ENCODE assay signal across 8 mouse cellular contexts in genomic region chr10:127512813-127513212, GRCm38 (mm10). TPM values are rescaled to one million over a fixed set of nuclear protein-coding genes. Genes with fewer than 3 reads are reported as not detected.
DNase-seq lines count a peak whose midpoint lies in the region; ATAC-seq and TF ChIP-seq lines count a peak whose summit lies in the region.

No protein-coding gene starts in this region.

- H3K4me1 ChIP-seq in forebrain, embryonic 15.5 days = peaks cover 69% of the 10 kb centered on the region
- H3K4me1 ChIP-seq in neural tube, embryonic 14.5 days (ENCODE audit: control insufficient read depth, insufficient read depth, low read length) = peaks cover 67% of the 10 kb centered on the region
- peaks cover 79% of the 10 kb centered on the region for H3K4me1 ChIP-seq in testis, adult 2 months (ENCODE audit: control insufficient read depth, insufficient read depth, low read length)

- peak overlapping the region; percentile 99 for H3K27ac ChIP-seq in forebrain, embryonic 15.5 days (replicated peaks)
- peak overlapping the region; percentile 99 for H3K27ac ChIP-seq in neural tube, embryonic 14.5 days (ENCODE audit: low read depth, low read length)
- H3K27ac ChIP-seq in testis, adult 2 months (ENCODE audit: control insufficient read depth, insufficient read depth, low read depth, low read length) = no peak overlapping the region

- peaks cover 3% of the 10 kb centered on the region for H3K36me3 ChIP-seq in forebrain, embryonic 15.5 days
- H3K36me3 ChIP-seq in neural tube, embryonic 14.5 days (ENCODE audit: control insufficient read depth, insufficient read depth, low read length) = no peaks in the 10 kb centered on the region
- H3K36me3 ChIP-seq in testis, adult 2 months (ENCODE audit: control insufficient read depth, insufficient read depth, low read length) = no peaks in the 10 kb centered on the region

- H3K4me2 ChIP-seq in forebrain, embryonic 15.5 days (replicated peaks) = peak overlapping the region; percentile 95
- peak overlapping the region; percentile 90; the same call in 1 of the 2 replicates for H3K4me2 ChIP-seq in neural tube, embryonic 14.5 days (ENCODE audit: low read depth, low read length)

- H3K4me3 ChIP-seq in forebrain, embryonic 15.5 days = peak overlapping the region; percentile 51
- peak overlapping the region; percentile 34; the same call in 1 of the 2 replicates for H3K4me3 ChIP-seq in neural tube, embryonic 14.5 days (ENCODE audit: low read depth, low read length)
- H3K4me3 ChIP-seq in testis, adult 2 months (ENCODE audit: control insufficient read depth, low read depth, low read length) = peak overlapping the region; percentile 56

- ATAC-seq in forebrain, embryonic 15.5 days (replicated peaks) = peak; percentile 12
- peak; percentile 17; the same call in 1 of the 2 replicates for ATAC-seq in neural tube, embryonic 14.5 days (ENCODE audit: low read depth)

- peak; percentile 99 for TF ChIP-seq CTCF in testis, adult 2 months (IDR thresholded peaks at IDR 0.05; ENCODE audit: control insufficient read depth, insufficient read depth, insufficient replicate concordance, low read depth, low read length)

- no peaks in the 10 kb centered on the region for H3K9me3 ChIP-seq in forebrain, embryonic 15.5 days
- no peaks in the 10 kb centered on the region for H3K9me3 ChIP-seq in neural tube, embryonic 14.5 days (ENCODE audit: control insufficient read depth, low read length)

- no peak for TF ChIP-seq POLR2A in testis, adult 2 months (IDR thresholded peaks at IDR 0.05; ENCODE audit: control insufficient read depth, low read depth, low read length)

- under 1% methylated on average over 27 of the region's 27 CpGs for WGBS in forebrain, embryonic 15.5 days
- under 1% methylated on average over 27 of the region's 27 CpGs for WGBS in neural tube, embryonic 14.5 days

- intact Hi-C loops in heart, postnatal 25 days (cut with DNase I) = loop anchor here (1.0 kb wide), 1 partner anchor 23 kb away; no protein-coding TSS in a partner anchor

- peaks cover 11% of the 10 kb centered on the region; the same call in 1 of the 2 replicates for H3K27me3 ChIP-seq in forebrain, embryonic 15.5 days
- H3K27me3 ChIP-seq in neural tube, embryonic 14.5 days (ENCODE audit: control insufficient read depth, insufficient read depth, low read length) = no peaks in the 10 kb centered on the region
- no peaks in the 10 kb centered on the region for H3K27me3 ChIP-seq in testis, adult 2 months (ENCODE audit: control insufficient read depth, insufficient read depth, low read length)

- H3K9ac ChIP-seq in forebrain, embryonic 15.5 days (replicated peaks) = peak overlapping the region; percentile 91
- H3K9ac ChIP-seq in neural tube, embryonic 14.5 days (replicated peaks; ENCODE audit: low read depth, low read length) = peak overlapping the region; percentile 28; the same call in 1 of the 2 replicates

- DNase-seq in ES-CJ7 (ENCODE audit: low read depth, low spot score) = peak; percentile 92
- peak; percentile 92 for DNase-seq in cerebellum, adult 11-12 months
- DNase-seq in heart, postnatal 25 days (ENCODE audit: low spot score) = peak; percentile 81
- peak; percentile 91 to 98 for DNase-seq in layer of hippocampus, adult 18-20 months (ENCODE audit: low spot score in 2 of 2)
- DNase-seq in lung, adult 18-20 months = peak; percentile 90 to 93

RNA-seq across cellular contexts. Expression of gene Ndufa4l2, which starts 2.0 kb away (rescaled TPM):
- 17.1 and 18.0 TPM in 2 replicates for polyA plus RNA-seq in forebrain, embryonic 15.5 days (2015; fragmentation: Nextera tagmentation; extraction: Ambion mirVana)
- 10 to 100 TPM; 22.6 to 33.1 TPM for total RNA-seq in heart, postnatal 25 days (2021)
- total RNA-seq in layer of hippocampus, adult 18-20 months (2021) = 1 to 10 TPM; 3.6 to 3.8 TPM
- 9.7 and 13.5 TPM in 2 replicates for polyA plus RNA-seq in neural tube, embryonic 14.5 days (2014; fragmentation: Nextera tagmentation; extraction: Ambion mirVana)
- 65.0 and 74.9 TPM in 2 replicates for polyA plus RNA-seq in testis, adult 2 months (2012; rRNA removed)

RNA-seq across cellular contexts. Expression of gene Shmt2, which starts 9.4 kb away (rescaled TPM):
- polyA plus RNA-seq in forebrain, embryonic 15.5 days (2015; fragmentation: Nextera tagmentation; extraction: Ambion mirVana) = 75.2 and 78.5 TPM in 2 replicates
- total RNA-seq in heart, postnatal 25 days (2021) = 10 to 100 TPM; 44.3 TPM
- total RNA-seq in layer of hippocampus, adult 18-20 months (2021) = 10 to 100 TPM; 24.2 to 25.3 TPM
- polyA plus RNA-seq in neural tube, embryonic 14.5 days (2014; fragmentation: Nextera tagmentation; extraction: Ambion mirVana) = 44.9 and 46.8 TPM in 2 replicates
- 12.7 and 16.7 TPM in 2 replicates for polyA plus RNA-seq in testis, adult 2 months (2012; rRNA removed)

RNA-seq across cellular contexts. Expression of gene Stac3, which starts 11.3 kb away (rescaled TPM):
- polyA plus RNA-seq in forebrain, embryonic 15.5 days (2015; fragmentation: Nextera tagmentation; extraction: Ambion mirVana) = 1.5 and 1.6 TPM in 2 replicates
- under 1 TPM; 0.22 to 0.70 TPM for total RNA-seq in heart, postnatal 25 days (2021)
- total RNA-seq in layer of hippocampus, adult 18-20 months (2021) = 1 to 10 TPM; 2.4 to 3.5 TPM
- 0.31 TPM in 1 of 2 replicates, not detected in the other for polyA plus RNA-seq in neural tube, embryonic 14.5 days (2014; fragmentation: Nextera tagmentation; extraction: Ambion mirVana)
- 0.97 and 1.0 TPM in 2 replicates for polyA plus RNA-seq in testis, adult 2 months (2012; rRNA removed)

RNA-seq across cellular contexts. Expression of gene Nxph4, which starts 21.5 kb away (rescaled TPM):
- polyA plus RNA-seq in forebrain, embryonic 15.5 days (2015; fragmentation: Nextera tagmentation; extraction: Ambion mirVana) = 38.9 and 40.2 TPM in 2 replicates
- under 1 TPM; 0.31 to 0.34 TPM for total RNA-seq in heart, postnatal 25 days (2021)
- total RNA-seq in layer of hippocampus, adult 18-20 months (2021) = 1 to 10 TPM; 1.2 to 1.3 TPM
- 80.1 and 80.4 TPM in 2 replicates for polyA plus RNA-seq in neural tube, embryonic 14.5 days (2014; fragmentation: Nextera tagmentation; extraction: Ambion mirVana)
- 0.36 and 0.51 TPM in 2 replicates for polyA plus RNA-seq in testis, adult 2 months (2012; rRNA removed)
